Mouse (Mus musculus): ENCODE measurements around the gene Lhfpl5. TPM values are rescaled to one million over a fixed set of nuclear protein-coding genes. Genes with fewer than 3 reads are reported as not detected.
A peak's percentile ranks its signal among the peaks of the same experiment; 100 is the strongest.
"Not testable (repeated sequence)": the region's sequence is repeated elsewhere in the genome, so short reads cannot be mapped to it uniquely, and the experiment has no call there.

Gene Lhfpl5
- 1 to 10 TPM; 2.6 to 6.7 (median 4.2) TPM for total RNA-seq (2022)

- DNase-seq = no peak
Measured at GRCm38 (mm10) chr17:28575244-28576125, at the start of gene Lhfpl5. Lhfpl5 (plus strand) TSS chr17:28575641.

GRCm38 (mm10) chr17:28527184-28528042, 48.0 kb upstream of the Lhfpl5 start:
- DNase-seq = no peak

- no peak for DNase-seq
Measured at GRCm38 (mm10) chr17:28528043-28528351, 47.4 kb upstream of the Lhfpl5 start.

- no peak for DNase-seq
Measured at GRCm38 (mm10) chr17:28529116-28529515, 46.3 kb upstream of the Lhfpl5 start.

GRCm38 (mm10) chr17:28530506-28530905, 44.9 kb upstream of the Lhfpl5 start, which contains the start of gene Armc12:
Armc12 (plus strand) TSS chr17:28530806.
- no peak for DNase-seq

GRCm38 (mm10) chr17:28531946-28532345, 43.5 kb upstream of the Lhfpl5 start:
- no peak for DNase-seq

- DNase-seq = no peak
Measured at GRCm38 (mm10) chr17:28532557-28532956, 42.9 kb upstream of the Lhfpl5 start.

- no peak for DNase-seq
Measured at GRCm38 (mm10) chr17:28533327-28533726, 42.1 kb upstream of the Lhfpl5 start.

GRCm38 (mm10) chr17:28537881-28538280, 37.6 kb upstream of the Lhfpl5 start:
- no peak for DNase-seq

GRCm38 (mm10) chr17:28546925-28547324, 28.5 kb upstream of the Lhfpl5 start:
- no peak for DNase-seq

GRCm38 (mm10) chr17:28548550-28548949, 26.9 kb upstream of the Lhfpl5 start:
- no peak for DNase-seq

GRCm38 (mm10) chr17:28549111-28549510, 26.3 kb upstream of the Lhfpl5 start, which contains the start of gene Clpsl2:
Clpsl2 (plus strand) TSS chr17:28549411.
- DNase-seq = no peak

GRCm38 (mm10) chr17:28553040-28553793, 22.2 kb upstream of the Lhfpl5 start:
- DNase-seq = peak; percentile 40

GRCm38 (mm10) chr17:28554021-28554420, 21.4 kb upstream of the Lhfpl5 start:
- DNase-seq = not testable (repeated sequence)

- no peak for DNase-seq
Measured at GRCm38 (mm10) chr17:28556635-28557396, 18.6 kb upstream of the Lhfpl5 start.

- DNase-seq = no peak
Measured at GRCm38 (mm10) chr17:28557772-28558171, 17.7 kb upstream of the Lhfpl5 start.

GRCm38 (mm10) chr17:28560598-28560997, 14.8 kb upstream of the Lhfpl5 start, which contains the start of gene Clps:
Clps (minus strand) TSS chr17:28560766.
- no peak for DNase-seq

GRCm38 (mm10) chr17:28561613-28562012, 13.8 kb upstream of the Lhfpl5 start:
- DNase-seq = no peak

- DNase-seq = no peak
Measured at GRCm38 (mm10) chr17:28565181-28565580, 10.3 kb upstream of the Lhfpl5 start.

- DNase-seq = no peak
Measured at GRCm38 (mm10) chr17:28567541-28567940, 7.9 kb upstream of the Lhfpl5 start.

GRCm38 (mm10) chr17:28571868-28572267, 3.6 kb upstream of the Lhfpl5 start:
- no peak for DNase-seq

GRCm38 (mm10) chr17:28572521-28572920, 2.9 kb upstream of the Lhfpl5 start:
- no peak for DNase-seq

Data from adrenal gland, adult 8-10 months (tissue).